Mouse (Mus musculus): ENCODE results near the gene Ces4a. TPM values are rescaled to one million over a fixed set of nuclear protein-coding genes. Genes with fewer than 3 reads are reported as not detected.
A peak's percentile ranks its signal among the peaks of the same experiment; 100 is the strongest.
"Not testable (repeated sequence)": the region's sequence is repeated elsewhere in the genome, so short reads cannot be mapped to it uniquely, and the experiment has no call there.

Gene Ces4a
- polyA plus RNA-seq, 1 experiment from 2014 or later, result 0.13 TPM

DNA sequence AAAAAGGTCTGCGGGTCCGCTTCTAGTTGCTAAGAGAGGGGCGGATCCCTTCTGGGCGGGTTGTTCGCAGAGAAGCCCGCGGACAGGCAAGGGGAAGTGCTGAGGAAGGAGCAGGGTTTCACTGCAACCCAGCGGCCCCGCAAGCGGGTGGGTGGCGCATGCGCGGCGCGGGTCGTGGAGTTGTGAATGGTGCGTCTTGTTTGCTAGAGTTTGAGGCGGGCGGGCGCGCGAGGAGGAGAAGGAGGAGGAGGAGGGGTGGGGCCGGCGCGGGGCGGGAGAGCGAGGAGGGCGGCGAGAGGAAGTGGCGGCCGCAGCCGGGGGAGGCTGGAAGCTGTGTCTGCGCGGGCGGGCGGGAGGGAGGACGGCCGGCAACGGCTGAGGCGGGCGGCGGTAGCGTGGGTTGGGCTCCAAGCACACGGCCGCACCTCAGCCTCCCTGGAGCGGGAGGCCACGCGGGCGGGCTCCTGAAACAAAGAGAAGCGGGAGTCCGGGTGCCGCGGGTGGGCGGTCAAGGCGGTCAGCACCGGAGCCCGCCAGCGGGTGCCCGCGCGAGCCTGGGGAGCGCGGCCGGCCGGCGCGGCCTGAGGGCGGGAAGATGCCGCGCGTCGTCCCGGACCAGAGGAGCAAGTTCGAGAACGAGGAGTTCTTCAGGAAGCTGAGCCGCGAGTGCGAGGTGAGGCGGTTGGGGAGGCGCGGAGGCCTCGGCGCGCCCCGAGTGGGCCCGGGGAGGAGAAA is 38.9 kb downstream of the Ces4a start, which contains the start of gene Cbfb:
TSS of gene Cbfb (plus strand) at position 294 of the 735 bp plus-strand sequence.
- H3K4me1 ChIP-seq (replicated peaks), result peaks cover 21% of the 10 kb centered on the region
- ATAC-seq (ENCODE audit: low FRiP score, low read depth), result peak; percentile 95

GRCm38 (mm10) chr8:105171116-105172002 is 39.8 kb downstream of the Ces4a start:
- Histone ChIP-seq H3K27me3 (no peaks in the 10 kb centered on the region), H3K9ac (peak overlapping the region; percentile 67), H3K4me3 (peak overlapping the region; percentile 73), H3K4me2 (peak overlapping the region; percentile 68), H3K4me1 (replicated peaks) (peaks cover 21% of the 10 kb centered on the region), H3K36me3 (no peaks in the 10 kb centered on the region), H3K27ac (replicated peaks) (peak overlapping the region; percentile 85), H3K9me3 (no peaks in the 10 kb centered on the region)
- under 1% methylated on average over 83 of the region's 92 CpGs for WGBS
- peak; percentile 13 for ATAC-seq (ENCODE audit: low FRiP score, low read depth)

More for the DNA sequence above, 38.9 kb downstream of the Ces4a start, which contains the start of gene Cbfb:
- Histone ChIP-seq H3K36me3 (no peaks in the 10 kb centered on the region), H3K4me3 (peak within 1 kb of the TSS; percentile 73), H3K9me3 (no peaks in the 10 kb centered on the region), H3K4me2 (peak within 1 kb of the TSS; percentile 68), H3K9ac (peak within 1 kb of the TSS; percentile 67), H3K27ac (replicated peaks) (peak within 1 kb of the TSS; percentile 85), H3K27me3 (no peaks in the 10 kb centered on the region)
- under 1% methylated on average over 55 of the region's 86 CpGs for WGBS

GRCm38 (mm10) chr8:105172003-105172362 is 40.4 kb downstream of the Ces4a start:
- H3K4me2 ChIP-seq, result peak overlapping the region; percentile 68
- H3K36me3 ChIP-seq, result no peaks in the 10 kb centered on the region
- no peaks in the 10 kb centered on the region for H3K9me3 ChIP-seq
- peak overlapping the region; percentile 73 for H3K4me3 ChIP-seq
- H3K27me3 ChIP-seq, result no peaks in the 10 kb centered on the region
- H3K27ac ChIP-seq (replicated peaks), result peak overlapping the region; percentile 85
- WGBS, result 23% methylated on average over 6 of the region's 6 CpGs
- peaks cover 21% of the 10 kb centered on the region for H3K4me1 ChIP-seq (replicated peaks)
- H3K9ac ChIP-seq, result peak overlapping the region; percentile 67
- ATAC-seq (ENCODE audit: low FRiP score, low read depth), result no peak

GRCm38 (mm10) chr8:105175287-105175686 is 43.7 kb downstream of the Ces4a start:
- H3K27me3 ChIP-seq; H3K9ac ChIP-seq; H3K9me3 ChIP-seq; H3K36me3 ChIP-seq; H3K4me3 ChIP-seq; ATAC-seq (ENCODE audit: low FRiP score, low read depth); H3K4me2 ChIP-seq; H3K27ac ChIP-seq (replicated peaks): not testable (repeated sequence)
- H3K4me1 ChIP-seq (replicated peaks), result peaks cover 17% of the 10 kb centered on the region
- WGBS, result 96% methylated on average over 3 of the region's 3 CpGs

DNA sequence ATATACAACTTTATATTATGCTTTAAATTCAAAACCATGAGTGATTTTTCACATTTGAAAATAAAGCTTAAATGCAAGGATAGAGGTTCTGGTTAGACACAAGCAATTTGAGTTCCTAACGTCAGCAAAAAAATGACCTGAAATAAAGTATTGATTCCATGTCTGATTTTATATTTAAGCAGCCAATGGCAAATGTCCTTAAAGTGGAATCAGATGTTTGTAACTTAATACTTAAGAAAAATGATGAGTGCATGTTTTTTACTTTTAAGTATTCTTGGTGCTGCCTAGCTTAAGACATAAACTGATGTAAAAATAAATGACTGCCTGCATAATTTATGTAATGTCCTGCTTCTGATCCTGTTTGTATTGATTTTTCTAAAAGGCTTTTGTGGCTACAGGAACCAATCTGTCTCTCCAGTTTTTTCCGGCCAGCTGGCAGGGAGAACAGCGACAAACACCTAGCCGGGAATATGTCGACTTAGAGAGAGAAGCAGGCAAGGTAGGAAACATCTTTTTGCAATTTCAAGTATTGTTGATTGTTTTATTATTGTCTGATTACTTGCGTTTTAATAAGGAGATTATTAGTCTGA is 46.7 kb downstream of the Ces4a start:
- WGBS, result 87% methylated on average over 6 of the region's 6 CpGs
- no peak overlapping the region for H3K27ac ChIP-seq (replicated peaks)
- H3K4me3 ChIP-seq, result no peak overlapping the region
- H3K27me3 ChIP-seq, result no peaks in the 10 kb centered on the region
- H3K4me1 ChIP-seq (replicated peaks), result 0 out of 2 replicates have a peak, but pooled peaks cover 2% of the 10 kb centered on the region
- H3K9me3 ChIP-seq, result no peaks in the 10 kb centered on the region
- no peak for ATAC-seq (ENCODE audit: low FRiP score, low read depth)
- no peak overlapping the region for H3K4me2 ChIP-seq
- no peak overlapping the region for H3K9ac ChIP-seq
- peaks cover 3% of the 10 kb centered on the region; the same call in 1 of the 2 replicates for H3K36me3 ChIP-seq

DNA sequence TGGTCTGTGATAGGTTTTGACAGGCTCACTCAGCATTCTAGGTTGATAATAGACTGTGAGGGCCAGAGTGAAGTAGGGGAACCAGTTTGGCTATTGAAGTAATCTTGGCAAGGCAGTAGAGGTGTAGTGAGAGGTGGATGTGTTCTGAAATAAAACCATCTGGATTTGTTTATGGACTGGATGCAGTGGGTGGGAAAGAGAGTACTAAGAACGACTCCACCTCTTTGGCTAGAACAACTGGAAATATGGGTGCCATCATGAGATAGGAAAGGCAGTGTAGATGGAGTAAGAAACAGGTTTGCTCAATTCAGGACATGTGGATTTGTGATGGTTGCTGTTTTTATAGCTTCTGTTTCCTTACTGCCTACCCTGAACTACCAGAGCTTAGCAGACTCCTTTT is 50.6 kb downstream of the Ces4a start:
- Histone ChIP-seq H3K4me3 (no peak overlapping the region), H3K4me2 (no peak overlapping the region), H3K27me3 (no peaks in the 10 kb centered on the region), H3K27ac (replicated peaks) (no peak overlapping the region), H3K36me3 (peaks cover 2% of the 10 kb centered on the region; the same call in 1 of the 2 replicates), H3K4me1 (replicated peaks) (no peaks in the 10 kb centered on the region), H3K9ac (no peak overlapping the region), H3K9me3 (no peaks in the 10 kb centered on the region)
- WGBS, result 94% methylated on average over 1 of the region's 1 CpGs
- no peak for ATAC-seq (ENCODE audit: low FRiP score, low read depth)

DNA sequence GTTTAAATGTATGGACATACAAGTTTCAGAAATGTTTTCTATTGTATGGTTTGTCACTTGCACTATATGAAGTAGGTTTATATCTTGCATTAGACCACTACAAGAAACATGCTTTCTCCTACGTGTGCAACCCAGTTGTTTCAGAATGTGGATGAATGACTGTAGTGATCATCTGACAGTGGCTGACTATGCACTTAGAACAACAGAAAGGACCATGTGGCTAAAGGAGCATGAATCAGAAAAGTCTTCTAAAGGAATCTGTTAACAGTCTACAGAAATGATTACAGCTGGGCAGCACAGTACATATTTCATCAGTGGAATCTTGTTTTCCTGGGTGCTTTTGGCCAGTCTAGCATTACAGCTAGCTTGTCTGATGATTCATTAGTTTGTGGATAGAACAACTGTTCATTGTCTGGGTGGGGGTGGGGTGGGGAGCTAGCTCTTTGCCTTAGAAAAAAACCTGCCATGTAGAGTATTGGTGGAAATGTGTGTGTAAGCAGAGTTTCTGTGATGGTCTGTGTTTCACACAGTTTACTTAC is 54.9 kb downstream of the Ces4a start:
- H3K4me1 ChIP-seq (replicated peaks), result no peaks in the 10 kb centered on the region
- 58% methylated on average over 1 of the region's 1 CpGs for WGBS
- no peak overlapping the region for H3K4me3 ChIP-seq
- H3K9ac ChIP-seq, result no peak overlapping the region
- no peaks in the 10 kb centered on the region for H3K9me3 ChIP-seq
- ATAC-seq (ENCODE audit: low FRiP score, low read depth), result no peak
- no peak overlapping the region for H3K4me2 ChIP-seq
- no peaks in the 10 kb centered on the region for H3K27me3 ChIP-seq
- no peak overlapping the region for H3K27ac ChIP-seq (replicated peaks)
- no peaks in the 10 kb centered on the region for H3K36me3 ChIP-seq

DNA sequence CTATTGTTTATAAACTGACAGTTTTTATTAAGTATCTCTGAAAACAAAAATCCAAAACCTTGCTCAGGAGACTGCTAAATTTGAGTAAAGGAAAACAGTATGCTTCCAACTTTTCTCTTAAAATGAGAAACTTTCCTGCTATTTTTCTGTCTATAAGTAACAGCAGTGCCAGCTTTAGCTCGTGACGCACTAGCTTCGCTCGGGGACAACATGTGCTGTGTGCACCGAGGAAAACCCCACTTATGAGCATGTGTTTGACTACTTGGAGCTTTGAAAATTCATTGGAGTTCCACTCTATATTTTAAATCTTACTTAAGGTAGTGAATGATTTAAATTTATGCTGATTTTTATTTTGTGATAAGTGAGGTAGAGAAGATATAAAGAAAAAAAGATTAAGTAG is 60.6 kb downstream of the Ces4a start:
- no peak for ATAC-seq (ENCODE audit: low FRiP score, low read depth)
- no peaks in the 10 kb centered on the region for H3K4me1 ChIP-seq (replicated peaks)
- 98% methylated on average over 5 of the region's 5 CpGs for WGBS
- no peak overlapping the region for H3K4me3 ChIP-seq
- H3K4me2 ChIP-seq, result no peak overlapping the region
- peaks cover 19% of the 10 kb centered on the region for H3K36me3 ChIP-seq
- no peak overlapping the region for H3K27ac ChIP-seq (replicated peaks)
- H3K9me3 ChIP-seq, result no peaks in the 10 kb centered on the region
- no peak overlapping the region for H3K9ac ChIP-seq
- H3K27me3 ChIP-seq, result no peaks in the 10 kb centered on the region

Other genes starting within 250 kb of the Ces4a start
- not detected in 2 replicates for gene Ces2e, start 205.5 kb upstream of the Ces4a start, polyA plus RNA-seq (2015; fragmentation: Nextera tagmentation; extraction: Ambion mirVana)
- gene Ces2f, start 184.4 kb upstream of the Ces4a start, polyA plus RNA-seq (2015; fragmentation: Nextera tagmentation; extraction: Ambion mirVana), result not detected in 2 replicates
- not detected in 2 replicates for gene Ces2g, start 170.1 kb upstream of the Ces4a start, polyA plus RNA-seq (2015; fragmentation: Nextera tagmentation; extraction: Ambion mirVana)
- not detected in 2 replicates for gene Ces2h, start 130.9 kb upstream of the Ces4a start, polyA plus RNA-seq (2015; fragmentation: Nextera tagmentation; extraction: Ambion mirVana)
- not detected in 2 replicates for gene Ces3a, start 83.2 kb upstream of the Ces4a start, polyA plus RNA-seq (2015; fragmentation: Nextera tagmentation; extraction: Ambion mirVana)
- gene Ces3b, start 48.0 kb upstream of the Ces4a start, polyA plus RNA-seq (2015; fragmentation: Nextera tagmentation; extraction: Ambion mirVana), result not detected in 2 replicates
- gene Cbfb, start 38.9 kb downstream of the Ces4a start, polyA plus RNA-seq (2015; fragmentation: Nextera tagmentation; extraction: Ambion mirVana), result 28.8 and 29.0 TPM in 2 replicates
- gene D230025D16Rik, start 93.3 kb downstream of the Ces4a start, polyA plus RNA-seq (2015; fragmentation: Nextera tagmentation; extraction: Ambion mirVana), result 28.5 and 29.2 TPM in 2 replicates
- 9.9 TPM in 2 replicates for gene B3gnt9, start 123.4 kb downstream of the Ces4a start, polyA plus RNA-seq (2015; fragmentation: Nextera tagmentation; extraction: Ambion mirVana)
- 18.3 and 19.3 TPM in 2 replicates for gene Tradd, start 132.8 kb downstream of the Ces4a start, polyA plus RNA-seq (2015; fragmentation: Nextera tagmentation; extraction: Ambion mirVana)
- gene Fbxl8, start 132.8 kb downstream of the Ces4a start, polyA plus RNA-seq (2015; fragmentation: Nextera tagmentation; extraction: Ambion mirVana), result 1.3 and 1.6 TPM in 2 replicates
- 0.54 and 0.76 TPM in 2 replicates for gene Hsf4, start 138.0 kb downstream of the Ces4a start, polyA plus RNA-seq (2015; fragmentation: Nextera tagmentation; extraction: Ambion mirVana)
- 5.2 and 5.7 TPM in 2 replicates for gene Nol3, start 144.3 kb downstream of the Ces4a start, polyA plus RNA-seq (2015; fragmentation: Nextera tagmentation; extraction: Ambion mirVana)
- 124 and 146 TPM in 2 replicates for gene 4931428F04Rik, start 158.1 kb downstream of the Ces4a start, polyA plus RNA-seq (2015; fragmentation: Nextera tagmentation; extraction: Ambion mirVana)
- gene Exoc3l, start 164.3 kb downstream of the Ces4a start, polyA plus RNA-seq (2015; fragmentation: Nextera tagmentation; extraction: Ambion mirVana), result 11.6 and 14.2 TPM in 2 replicates
- gene E2f4, start 165.9 kb downstream of the Ces4a start, polyA plus RNA-seq (2015; fragmentation: Nextera tagmentation; extraction: Ambion mirVana), result 44.0 and 51.0 TPM in 2 replicates
- gene Elmo3, start 173.8 kb downstream of the Ces4a start, polyA plus RNA-seq (2015; fragmentation: Nextera tagmentation; extraction: Ambion mirVana), result 1.3 and 1.5 TPM in 2 replicates
- 0.80 and 0.85 TPM in 2 replicates for gene Lrrc29, start 194.5 kb downstream of the Ces4a start, polyA plus RNA-seq (2015; fragmentation: Nextera tagmentation; extraction: Ambion mirVana)
- 132 and 143 TPM in 2 replicates for gene Tmem208, start 194.6 kb downstream of the Ces4a start, polyA plus RNA-seq (2015; fragmentation: Nextera tagmentation; extraction: Ambion mirVana)
- 0.69 and 0.87 TPM in 2 replicates for gene Fhod1, start 216.2 kb downstream of the Ces4a start, polyA plus RNA-seq (2015; fragmentation: Nextera tagmentation; extraction: Ambion mirVana)
- gene Slc9a5, start 217.0 kb downstream of the Ces4a start, polyA plus RNA-seq (2015; fragmentation: Nextera tagmentation; extraction: Ambion mirVana), result 11.8 and 13.8 TPM in 2 replicates
- 2.2 and 2.8 TPM in 2 replicates for gene Plekhg4, start 241.5 kb downstream of the Ces4a start, polyA plus RNA-seq (2015; fragmentation: Nextera tagmentation; extraction: Ambion mirVana)